Mouse (Mus musculus) cerebellum, adult 11-12 months (tissue): Measurements from ENCODE around the gene Ints6l.

Experiments
- DNase-seq: peaks from one replicate; pipeline ENCODE4 v3.0.0; 2022

Gene Ints6l

DNA sequence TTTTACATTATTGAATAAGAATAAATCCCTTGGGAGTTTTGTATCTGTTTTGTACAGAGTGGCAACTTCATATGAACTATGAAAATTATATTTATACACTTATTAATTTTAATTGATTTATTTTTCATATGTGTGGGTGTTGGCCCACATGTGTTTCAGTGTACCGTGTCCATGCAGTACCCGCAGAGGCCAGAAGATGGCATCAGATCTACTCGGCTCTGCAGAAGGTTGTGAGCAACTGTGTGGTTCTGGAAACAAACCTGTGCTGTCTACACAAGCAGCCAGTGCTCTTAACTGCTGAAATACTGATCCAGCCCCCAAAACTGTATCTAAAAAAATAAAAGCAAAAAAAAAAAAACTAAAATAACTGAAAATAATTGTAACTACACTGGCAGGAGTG, 76.6 kb downstream of the Ints6l start:
- DNase-seq, result peak; percentile 28

DNA sequence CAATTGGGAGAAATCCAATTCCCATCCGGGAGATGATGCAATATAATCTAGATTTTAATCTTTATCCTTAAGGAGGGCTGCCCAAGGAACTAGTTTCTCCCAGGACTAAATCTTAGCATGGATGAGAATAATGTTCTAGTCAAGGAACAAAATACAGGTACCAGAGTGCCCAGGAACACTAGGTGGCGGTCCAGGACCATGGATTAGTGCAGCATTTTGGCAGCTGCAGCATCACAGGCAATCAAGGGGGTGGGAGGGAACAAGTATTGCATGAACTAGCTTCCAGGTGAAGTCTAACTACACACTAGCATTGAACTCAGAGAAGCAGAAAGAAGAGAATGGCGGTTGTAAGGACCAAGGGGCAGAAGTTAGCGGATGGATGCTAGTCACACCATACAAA, 82.5 kb downstream of the Ints6l start:
- no peak for DNase-seq

- no peak for DNase-seq
Measured at GRCm38 (mm10) chrX:56549506-56549905, 94.8 kb downstream of the Ints6l start, which contains the start of gene Gm648. Gene Gm648, minus strand, starts transcription at chrX:56549606.

DNA sequence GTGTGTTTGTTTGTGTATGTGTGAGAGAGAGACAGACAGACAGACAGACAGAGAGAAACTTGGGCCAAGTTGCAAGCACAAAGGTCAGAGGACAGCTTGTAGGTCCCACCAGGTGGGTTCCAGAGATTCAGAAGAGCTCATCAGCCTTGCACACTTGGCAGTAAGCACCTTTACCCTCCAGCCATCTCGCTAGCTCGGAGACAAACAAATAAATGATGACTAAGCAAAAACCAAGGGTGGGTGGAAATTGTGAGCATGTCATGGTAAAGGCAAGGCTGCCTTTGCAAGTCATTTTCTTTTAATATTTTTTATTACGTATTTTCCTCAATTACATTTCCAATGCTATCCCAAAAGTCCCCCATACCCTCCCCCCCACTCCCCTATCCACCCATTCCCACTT, 98.9 kb downstream of the Ints6l start:
- no peak for DNase-seq
